Mouse (Mus musculus) hindbrain, embryonic 14.5 days (tissue): ENCODE measurements around the gene Ankzf1. TPM values are rescaled to one million over a fixed set of nuclear protein-coding genes. Genes with fewer than 3 reads are reported as not detected.

Source experiments
- ATAC-seq: fragments of 200-750 bp; cut with Nextera tagmentation; 2 replicates; pipeline ENCODE4 v1.8.0; 2017; ENCODE audit warnings: moderate number of reproducible peaks, mild to moderate bottlenecking, moderate TSS enrichment, moderate library complexity; ENCODE audit not compliant: low FRiP score
- DNase-seq: peaks from one replicate; pipeline ENCODE4 v3.0.0-alpha.2; 2015; ENCODE audit warnings: low spot score
- H3K27ac ChIP-seq: fragments of 300-500 bp; sonication (generic); 2 replicates; pipeline ENCODE4 v1.5.1; 2014; ENCODE audit warnings: mild to moderate bottlenecking, moderate library complexity
- H3K27me3 ChIP-seq: fragments of 300-500 bp; sonication (generic); 2 replicates; pipeline ENCODE4 v1.6.1; 2014; ENCODE audit warnings: mild to moderate bottlenecking, low read length, mixed read lengths; ENCODE audit not compliant: control insufficient read depth, insufficient read depth
- H3K36me3 ChIP-seq: fragments of 300-500 bp; sonication (generic); replicated peaks from 2 replicates; pipeline ENCODE4 v1.6.1; 2014; ENCODE audit not compliant: control insufficient read depth, insufficient read depth
- H3K4me1 ChIP-seq: fragments of 300-500 bp; sonication (generic); replicated peaks from 2 replicates; pipeline ENCODE4 v1.6.1; 2014; ENCODE audit warnings: antibody characterized with exemption, low read length, mixed read lengths; ENCODE audit not compliant: control insufficient read depth, insufficient read depth
- H3K4me2 ChIP-seq: fragments of 300-500 bp; sonication (generic); replicated peaks from 2 replicates; pipeline ENCODE4 v1.6.1; 2014; ENCODE audit warnings: mild to moderate bottlenecking, moderate library complexity
- H3K4me3 ChIP-seq: fragments of 300-500 bp; sonication (generic); replicated peaks from 2 replicates; pipeline ENCODE4 v1.5.1; 2014; ENCODE audit warnings: mild to moderate bottlenecking, low read length
- H3K9ac ChIP-seq: fragments of 300-500 bp; sonication (generic); 2 replicates; pipeline ENCODE4 v1.6.1; 2014
- H3K9me3 ChIP-seq: fragments of 300-500 bp; sonication (generic); 2 replicates; pipeline ENCODE4 v1.6.1; 2016; ENCODE audit warnings: low read length; ENCODE audit not compliant: control insufficient read depth
- WGBS: fragments of 180-500 bp; shearing (Covaris S2); extraction: QIAGEN DNeasy Blood & Tissue Kit; methylation state at CpG from one replicate; pipeline ENCODE4 v1.1.7; 2014; 5-methylcytosine and 5-hydroxymethylcytosine counted together
- microRNA-seq: library from miRNA; unstranded; fragments of <30 nt; microRNA quantifications from one replicate; pipeline ENCODE4, GENCODE M21; 2016
- polyA plus RNA-seq: library from polyadenylated mRNA; unstranded; fragments of >200 nt; fragmentation: Nextera tagmentation; extraction: Ambion mirVana; gene quantifications from 2 replicates; pipeline ENCODE4 v1.2.1, GENCODE M21; 2014

Gene Ankzf1
- polyA plus RNA-seq, 1 experiment from 2014 or later = 18.4 TPM

GRCm38 (mm10) chr1:75247071-75247930, 55.4 kb downstream of the Ankzf1 start:
- Histone ChIP-seq H3K9me3 (no peaks in the 10 kb centered on the region), H3K4me3 (no peak overlapping the region), H3K9ac (no peak overlapping the region; the same call in 1 of the 2 replicates), H3K27ac (no peak overlapping the region), H3K4me1 (0 out of 2 replicates have a peak, but pooled peaks cover 6% of the 10 kb centered on the region), H3K27me3 (no peaks in the 10 kb centered on the region), H3K4me2 (no peak overlapping the region), H3K36me3 (peaks cover 6% of the 10 kb centered on the region)
- DNase-seq (no peak), ATAC-seq (no peak)
- WGBS = 85% methylated on average over 16 of the region's 16 CpGs

DNA sequence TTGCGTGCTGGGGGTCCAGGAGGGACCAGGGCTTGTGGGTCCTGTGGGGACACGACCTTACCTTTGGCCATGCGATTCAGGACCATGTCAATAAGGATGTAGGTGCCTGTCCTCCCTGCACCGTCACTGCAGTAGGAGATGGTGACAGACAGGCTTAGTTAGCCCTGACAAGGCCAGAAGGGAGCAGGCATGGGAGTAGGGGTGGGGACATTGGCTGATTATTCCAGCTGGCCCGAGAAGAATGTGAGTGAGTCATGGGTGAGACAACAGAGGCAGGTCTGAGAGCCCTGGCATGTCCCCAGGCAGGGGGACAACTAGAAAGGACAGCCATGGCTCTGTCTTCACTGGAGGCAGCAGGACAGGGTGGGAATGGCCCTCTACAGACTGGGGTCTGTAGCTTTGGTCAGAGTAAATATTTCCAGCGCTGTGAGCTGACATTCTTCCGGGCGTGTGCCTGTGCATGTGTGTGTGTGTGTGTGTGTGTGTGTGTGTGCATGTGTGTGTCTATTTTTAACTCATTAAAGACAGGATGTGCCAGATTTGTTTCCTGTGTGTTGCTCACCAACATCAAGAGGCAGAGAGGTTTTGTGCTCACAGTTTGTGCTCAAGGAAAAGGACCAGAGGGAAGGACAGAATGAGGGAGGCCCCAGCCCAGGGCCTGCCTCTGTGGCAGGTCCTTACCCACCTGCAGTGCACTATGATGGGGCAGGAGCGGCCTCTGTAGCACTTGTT, 56.3 kb downstream of the Ankzf1 start:
- H3K27ac ChIP-seq = no peak overlapping the region
- no peak overlapping the region for H3K4me3 ChIP-seq
- ATAC-seq (no peak; the same call in 1 of the 2 replicates), DNase-seq (no peak)
- no peaks in the 10 kb centered on the region for H3K27me3 ChIP-seq
- H3K36me3 ChIP-seq = peaks cover 6% of the 10 kb centered on the region
- H3K9ac ChIP-seq = no peak overlapping the region
- H3K4me1 ChIP-seq = 0 out of 2 replicates have a peak, but pooled peaks cover 6% of the 10 kb centered on the region
- no peaks in the 10 kb centered on the region for H3K9me3 ChIP-seq
- no peak overlapping the region for H3K4me2 ChIP-seq
- WGBS = 58% methylated on average over 9 of the region's 9 CpGs

Small RNAs within 50 kb of the gene (microRNA-seq; reads per million reads assigned to microRNA genes)
- gene Gm27943 = not detected

Other genes with a start within 250 kb of the Ankzf1 start
- gene Ihh, start 240.5 kb upstream of the Ankzf1 start, polyA plus RNA-seq = 0.32 and 0.35 TPM in 2 replicates
- 6.8 and 7.5 TPM in 2 replicates for gene Nhej1, start 67.0 kb upstream of the Ankzf1 start, polyA plus RNA-seq
- not detected in 2 replicates for gene Slc23a3, start 58.3 kb upstream of the Ankzf1 start, polyA plus RNA-seq
- 42.4 and 47.4 TPM in 2 replicates for gene Cnppd1, start 49.4 kb upstream of the Ankzf1 start, polyA plus RNA-seq
- 136 and 156 TPM in 2 replicates for gene Retreg2, start 49.4 kb upstream of the Ankzf1 start, polyA plus RNA-seq
- 36.7 and 38.0 TPM in 2 replicates for gene Zfand2b, start 23.5 kb upstream of the Ankzf1 start, polyA plus RNA-seq
- gene Abcb6, start 11.8 kb upstream of the Ankzf1 start, polyA plus RNA-seq = 39.0 and 39.7 TPM in 2 replicates
- gene Atg9a, start within 50 bp of the Ankzf1 start, polyA plus RNA-seq = 53.6 and 59.5 TPM in 2 replicates
- 15.8 and 19.5 TPM in 2 replicates for gene Glb1l, start 18.7 kb downstream of the Ankzf1 start, polyA plus RNA-seq
- gene Stk16, start 18.7 kb downstream of the Ankzf1 start, polyA plus RNA-seq = 121 and 128 TPM in 2 replicates
- 13.8 and 20.8 TPM in 2 replicates for gene Tuba4a, start 27.7 kb downstream of the Ankzf1 start, polyA plus RNA-seq
- gene A630095N17Rik, start 40.0 kb downstream of the Ankzf1 start, polyA plus RNA-seq = not detected in 2 replicates
- gene Dnajb2, start 44.3 kb downstream of the Ankzf1 start, polyA plus RNA-seq = 39.5 and 45.2 TPM in 2 replicates
- 26.1 and 34.8 TPM in 2 replicates for gene Ptprn, start 72.4 kb downstream of the Ankzf1 start, polyA plus RNA-seq
- gene Resp18, start 86.3 kb downstream of the Ankzf1 start, polyA plus RNA-seq = 232 and 253 TPM in 2 replicates
- gene Dnpep, start 125.8 kb downstream of the Ankzf1 start, polyA plus RNA-seq = 132 and 141 TPM in 2 replicates
- gene Des, start 168.2 kb downstream of the Ankzf1 start, polyA plus RNA-seq = 1.0 and 1.7 TPM in 2 replicates
- 18.0 and 22.9 TPM in 2 replicates for gene Speg, start 183.1 kb downstream of the Ankzf1 start, polyA plus RNA-seq
- 53.1 and 65.0 TPM in 2 replicates for gene Gmppa, start 243.8 kb downstream of the Ankzf1 start, polyA plus RNA-seq